15 mouse cellular contexts compared by ENCODE assay signal in genomic region chr14:89634559-89635124, GRCm38 (mm10).
"Had no signal": no experiment of that assay in that cellular context is flagged by ENCODE, and none has a peak within 500 bp of the region (broad histone marks: within the 10 kb centered on the region; RNA-seq: fewer than 3 reads in every experiment).

No protein-coding gene starts in this region.

- H3K27ac ChIP-seq: left cerebral cortex, adult 2 months; limb, embryonic 10.5 days; liver, embryonic 12.5 days; lung, embryonic 15.5 days; macrophage; midbrain, embryonic 15.5 days; neural tube, embryonic 12.5 days had no signal

- H3K4me2 ChIP-seq: liver, embryonic 12.5 days; lung, embryonic 15.5 days; midbrain, embryonic 15.5 days; neural tube, embryonic 12.5 days had no signal

- H3K9ac ChIP-seq: liver, embryonic 12.5 days; lung, embryonic 15.5 days; midbrain, embryonic 15.5 days; neural tube, embryonic 12.5 days had no signal

- H3K36me3 ChIP-seq: limb, embryonic 10.5 days; liver, embryonic 12.5 days; lung, embryonic 15.5 days; midbrain, embryonic 15.5 days; neural tube, embryonic 12.5 days had no signal

- ATAC-seq: intestine, embryonic 16.5 days; liver, embryonic 12.5 days; midbrain, embryonic 15.5 days had no signal

- H3K4me1 ChIP-seq: limb, embryonic 10.5 days; liver, embryonic 12.5 days; lung, embryonic 15.5 days; megakaryocyte, embryonic 14.5 days; midbrain, embryonic 15.5 days; neural tube, embryonic 12.5 days had no signal

- H3K27me3 ChIP-seq: liver, embryonic 12.5 days; lung, embryonic 15.5 days; megakaryocyte, embryonic 14.5 days; midbrain, embryonic 15.5 days; neural tube, embryonic 12.5 days had no signal

- H3K9me3 ChIP-seq: limb, embryonic 10.5 days; liver, embryonic 12.5 days; lung, embryonic 15.5 days; megakaryocyte, embryonic 14.5 days; midbrain, embryonic 15.5 days; neural tube, embryonic 12.5 days had no signal

- H3K4me3 ChIP-seq: left cerebral cortex, adult 2 months; limb, embryonic 10.5 days; liver, embryonic 12.5 days; lung, embryonic 15.5 days; megakaryocyte, embryonic 14.5 days; midbrain, embryonic 15.5 days; neural tube, embryonic 12.5 days had no signal

- DNase-seq: kidney, adult 8-10 months; kidney, postnatal 25 days; lung, postnatal 14 days; right cerebral cortex, adult 18-20 months; right cerebral cortex, postnatal 25 days; thymus, postnatal 14 days had no signal
